Comparison of ENCODE assay signal across 8 mouse cellular contexts in the genomic region with DNA sequence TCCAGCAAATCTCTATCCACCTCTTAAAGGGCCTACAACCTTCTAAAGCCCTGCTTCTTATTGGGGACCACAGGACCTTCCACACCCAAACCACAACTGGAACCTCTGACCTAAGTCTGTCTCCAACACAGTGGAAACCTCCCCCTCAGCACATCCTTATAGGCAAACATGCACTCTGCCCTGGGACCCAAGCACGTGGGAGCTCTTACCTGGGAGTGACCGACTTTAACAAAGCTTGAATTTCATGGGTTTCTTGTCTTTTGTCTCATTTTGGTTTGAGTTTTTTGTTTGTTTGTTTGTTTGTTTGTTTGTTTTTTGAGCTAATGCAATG. TPM values are rescaled to one million over a fixed set of nuclear protein-coding genes. Genes with fewer than 3 reads are reported as not detected.
A peak's percentile ranks its signal among the peaks of the same experiment; 100 is the strongest.
DNase-seq lines count a peak whose midpoint lies in the region; ATAC-seq and TF ChIP-seq lines count a peak whose summit lies in the region.

No protein-coding gene starts in this region.

- no peaks in the 10 kb centered on the region for H3K9me3 ChIP-seq in lung, embryonic 15.5 days
- H3K9me3 ChIP-seq in stomach, embryonic 15.5 days = no peaks in the 10 kb centered on the region

- intact Hi-C loops in gastrocnemius, adult 2 months (cut with DNase I) = no loop called here

- no peak overlapping the region for H3K4me2 ChIP-seq in lung, embryonic 15.5 days
- H3K4me2 ChIP-seq in stomach, embryonic 15.5 days = peak overlapping the region; percentile 36; the same call in 1 of the 2 replicates

- DNase-seq in gastrocnemius, adult 2 months = no peak
- DNase-seq in gastrocnemius, postnatal 10 days = no peak
- no peak for DNase-seq in lung, postnatal 10 days
- peak; percentile 21 for DNase-seq in liver
- no peak for DNase-seq in cerebellum, postnatal 10 days

- no peak overlapping the region for H3K9ac ChIP-seq in lung, embryonic 15.5 days
- no peak overlapping the region for H3K9ac ChIP-seq in stomach, embryonic 15.5 days

- H3K27me3 ChIP-seq in lung, embryonic 15.5 days = no peaks in the 10 kb centered on the region
- no peaks in the 10 kb centered on the region for H3K27me3 ChIP-seq in stomach, embryonic 15.5 days (replicated peaks)

- no peak for TF ChIP-seq CTCF in gastrocnemius, adult 2 months (IDR thresholded peaks at IDR 0.05)

- no peaks in the 10 kb centered on the region for H3K36me3 ChIP-seq in lung, embryonic 15.5 days
- H3K36me3 ChIP-seq in stomach, embryonic 15.5 days = no peaks in the 10 kb centered on the region

- H3K4me1 ChIP-seq in lung, embryonic 15.5 days = peaks cover 32% of the 10 kb centered on the region
- H3K4me1 ChIP-seq in stomach, embryonic 15.5 days = peaks cover 15% of the 10 kb centered on the region

- H3K27ac ChIP-seq in gastrocnemius, adult 2 months = peak overlapping the region; percentile 76
- H3K27ac ChIP-seq in lung, embryonic 15.5 days = peak overlapping the region; percentile 87
- peak overlapping the region; percentile 83 for H3K27ac ChIP-seq in stomach, embryonic 15.5 days

- H3K4me3 ChIP-seq in gastrocnemius, adult 2 months = no peak overlapping the region
- no peak overlapping the region for H3K4me3 ChIP-seq in lung, embryonic 15.5 days
- no peak overlapping the region for H3K4me3 ChIP-seq in stomach, embryonic 15.5 days (replicated peaks)

- WGBS in lung, embryonic 15.5 days = 36% methylated on average over 2 of the region's 2 CpGs
- WGBS in stomach, embryonic 15.5 days = 36% methylated on average over 2 of the region's 2 CpGs

- no peak for ATAC-seq in lung, embryonic 15.5 days (ENCODE audit: borderline replicate concordance, extremely low read depth, low FRiP score, low TSS enrichment)
- no peak; the same call in 1 of the 2 replicates for ATAC-seq in stomach, embryonic 15.5 days (ENCODE audit: insufficient read depth, low FRiP score, low read depth)
- no peak for ATAC-seq in granulocyte monocyte progenitor cell, adult 5-6 weeks (replicated peaks; ENCODE audit: poor library complexity, severe bottlenecking)

RNA-seq across cellular contexts. Expression of gene Gmpr, which starts 51.4 kb away (rescaled TPM):
- total RNA-seq in gastrocnemius, adult 2 months (2021) = 100 to 1,000 TPM; 152 to 185 TPM
- total RNA-seq in gastrocnemius, postnatal 10 days (2021) = 100 to 1,000 TPM; 163 to 170 TPM
- polyA plus RNA-seq in lung, embryonic 15.5 days (2015; fragmentation: Nextera tagmentation; extraction: Ambion mirVana) = 25.6 and 27.9 TPM in 2 replicates
- polyA plus RNA-seq in stomach, embryonic 15.5 days (2015; fragmentation: Nextera tagmentation; extraction: Ambion mirVana) = 35.2 and 50.5 TPM in 2 replicates
- total RNA-seq in granulocyte monocyte progenitor cell, adult 5-6 weeks (2014; fragmentation: Nextera tagmentation) = 16.4 and 22.5 TPM in 2 replicates
- 12.9 and 13.4 TPM in 2 replicates for total RNA-seq in granulocyte monocyte progenitor cell, adult 5-6 weeks (2017)

Comparison
In these comparisons a context has a peak if more than half of its experiments do, and no peak if none do; other contexts are left out.
1. RNA of gene Gmpr, which starts 51.4 kb away (total RNA-seq): 152 to 185 TPM in gastrocnemius, adult 2 months and 163 to 170 TPM in gastrocnemius, postnatal 10 days; 12.9 to 22.5 TPM in granulocyte monocyte progenitor cell, adult 5-6 weeks; every median in the first group is over 4 times any median in the second.
2. Peak in every context shown above with its lines, with median percentiles within 50 percentile points of each other: H3K27ac ChIP-seq.